Mouse (Mus musculus) bone marrow, adult 2 months (tissue): ENCODE measurements at regions not wholly inside any gene's neighbourhood (a gene's known extent, or its start where the extent isn't known, plus 50 kb on each side); places are given as distances from the start of the nearest gene placed in this dataset.

Experiments
- CTCF ChIP-seq: fragments of 200-500 bp; IDR thresholded peaks from 2 replicates; pipeline ENCODE4 v1.5.1; 2011; ENCODE audit warnings: low read length, control low read depth; ENCODE audit not compliant: control insufficient read depth, insufficient read depth
- POLR2A ChIP-seq: fragments of 200-500 bp; IDR thresholded peaks from 2 replicates; pipeline ENCODE4 v1.6.1; 2011; ENCODE audit warnings: low read depth, mild to moderate bottlenecking, control low read depth, low read length, borderline replicate concordance; ENCODE audit not compliant: control insufficient read depth

DNA sequence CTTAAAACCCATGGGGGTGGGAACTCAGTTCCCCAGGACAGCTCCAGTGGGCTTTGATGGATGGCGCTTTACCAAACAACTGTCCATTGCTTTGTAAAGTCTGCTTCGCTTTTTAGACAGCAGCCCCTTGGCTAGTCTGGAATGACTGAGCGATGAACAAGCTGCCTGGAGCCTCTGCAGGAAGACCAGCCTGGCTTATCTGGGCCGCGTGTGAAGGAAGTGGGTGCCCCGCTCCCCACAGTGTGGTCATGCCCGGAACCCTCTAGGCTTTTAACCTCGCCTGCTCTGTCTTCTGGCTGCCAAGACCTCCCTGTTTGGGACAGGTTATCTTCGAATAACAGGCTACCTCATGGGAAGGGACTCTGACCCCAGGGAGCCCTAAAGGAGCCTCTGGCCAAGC, 91.5 kb upstream of the Ptpn1 start:
- TF ChIP-seq CTCF: no peak
- TF ChIP-seq POLR2A: no peak
